Mouse (Mus musculus): ENCODE measurements at regions not wholly inside any gene's neighbourhood (a gene's known extent, or its start where the extent isn't known, plus 50 kb on each side); places are given as distances from the start of the nearest gene placed in this dataset.

DNA sequence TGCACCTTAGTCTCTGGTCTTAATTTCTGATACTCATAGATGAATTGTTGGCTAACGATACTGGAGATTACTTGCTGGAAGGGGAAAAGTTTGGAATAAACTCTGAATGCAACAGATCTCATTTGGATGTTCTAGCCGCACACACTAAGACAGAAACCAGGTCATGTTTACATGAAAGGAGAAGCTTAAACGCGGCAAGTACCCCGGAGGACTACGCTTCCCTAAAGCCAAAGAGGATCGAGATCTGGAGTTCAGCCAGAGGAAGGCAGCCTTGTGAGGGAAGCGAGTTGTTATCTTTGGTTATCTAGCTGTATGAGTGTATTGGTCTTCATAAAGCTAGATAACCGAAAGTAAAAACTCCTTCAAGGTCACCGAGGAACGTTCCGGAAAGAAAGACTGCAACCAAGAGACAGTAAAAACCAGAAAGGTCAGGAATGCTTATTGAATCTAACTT, 234.7 kb downstream of the Mef2c start:
- intact Hi-C loops (cut with DNase I) = loop anchor here (2.0 kb wide), 3 partner anchors 248 to 610 kb away; no protein-coding TSS in a partner anchor
- Histone ChIP-seq H3K4me3 (peak overlapping the region; percentile 83), H3K27ac (peak overlapping the region; percentile 80)
- peak in 1 of 2 experiments; percentile 39 for DNase-seq (ENCODE audit: extremely low spot score in 1 of 2, low spot score in 2 of 2)
- no peak for TF ChIP-seq CTCF (IDR thresholded peaks at IDR 0.05)

- peak overlapping the region; percentile 83 for H3K4me3 ChIP-seq
- intact Hi-C loops (cut with DNase I) = loop anchor here (2.0 kb wide), 3 partner anchors 248 to 610 kb away; no protein-coding TSS in a partner anchor
- DNase-seq (ENCODE audit: extremely low spot score in 1 of 2, low spot score in 2 of 2) = no peak
- peak overlapping the region; percentile 80 for H3K27ac ChIP-seq
- TF ChIP-seq CTCF (IDR thresholded peaks at IDR 0.05) = no peak
Observed at GRCm38 (mm10) chr13:83739131-83739530, 235.3 kb downstream of the Mef2c start.

GRCm38 (mm10) chr13:83739541-83740061, 235.8 kb downstream of the Mef2c start:
- Histone ChIP-seq H3K4me3 (peak overlapping the region; percentile 83), H3K27ac (peak overlapping the region; percentile 80)
- TF ChIP-seq CTCF (IDR thresholded peaks at IDR 0.05) = no peak
- peak; percentile 61 to 78 for DNase-seq (ENCODE audit: extremely low spot score in 1 of 2, low spot score in 2 of 2)
- intact Hi-C loops (cut with DNase I) = loop anchor here (2.0 kb wide), 4 partner anchors 247 to 873 kb away; no protein-coding TSS in a partner anchor

- peak overlapping the region; percentile 80 for H3K27ac ChIP-seq
- intact Hi-C loops (cut with DNase I) = loop anchor here (2.0 kb wide), 1 partner anchor 873 kb away; no protein-coding TSS in a partner anchor
- peak overlapping the region; percentile 83 for H3K4me3 ChIP-seq
- no peak for DNase-seq (ENCODE audit: extremely low spot score in 1 of 2, low spot score in 2 of 2)
- TF ChIP-seq CTCF (IDR thresholded peaks at IDR 0.05) = no peak
Observed at GRCm38 (mm10) chr13:83740101-83740500, 236.3 kb downstream of the Mef2c start.

GRCm38 (mm10) chr13:83740771-83741170, 236.9 kb downstream of the Mef2c start:
- DNase-seq (ENCODE audit: extremely low spot score in 1 of 2, low spot score in 2 of 2) = peak in 1 of 2 experiments; percentile 6
- intact Hi-C loops (cut with DNase I) = loop anchor here (2.0 kb wide), 1 partner anchor 872 kb away; no protein-coding TSS in a partner anchor
- peak overlapping the region; percentile 83 for H3K4me3 ChIP-seq
- H3K27ac ChIP-seq = peak overlapping the region; percentile 80
- TF ChIP-seq CTCF (IDR thresholded peaks at IDR 0.05) = no peak

- TF ChIP-seq CTCF (IDR thresholded peaks at IDR 0.05) = no peak
- intact Hi-C loops (cut with DNase I) = loop anchor here (2.0 kb wide), 1 partner anchor 871 kb away; no protein-coding TSS in a partner anchor
- Histone ChIP-seq H3K27ac (peak overlapping the region; percentile 80), H3K4me3 (peak overlapping the region; percentile 83)
- peak in 1 of 2 experiments; percentile 16 for DNase-seq (ENCODE audit: extremely low spot score in 1 of 2, low spot score in 2 of 2)
Observed at GRCm38 (mm10) chr13:83741591-83742021, 237.8 kb downstream of the Mef2c start.

DNA sequence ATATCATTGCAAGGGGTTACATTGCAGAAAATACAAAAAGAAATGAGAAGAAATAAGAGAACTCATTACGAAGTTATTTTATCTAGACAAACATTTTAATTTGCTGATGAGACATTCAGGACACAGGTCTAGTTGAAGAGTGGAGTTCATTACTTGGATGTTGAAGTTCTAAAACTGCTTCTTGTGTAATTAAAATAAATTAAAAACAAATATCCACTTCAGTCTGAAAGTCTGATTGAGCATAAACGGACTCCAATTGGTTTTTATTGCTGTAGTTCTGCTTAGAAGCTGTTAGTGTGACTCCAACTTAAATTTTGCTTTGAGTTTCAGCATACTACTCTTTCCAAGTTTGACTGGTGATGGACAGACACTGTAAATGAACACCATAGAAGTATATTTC, 238.3 kb downstream of the Mef2c start:
- Histone ChIP-seq H3K4me3 (no peak overlapping the region; the same call in 1 of the 2 replicates), H3K27ac (peak overlapping the region; percentile 80)
- no peak for TF ChIP-seq CTCF (IDR thresholded peaks at IDR 0.05)
- intact Hi-C loops (cut with DNase I) = no loop called here
- DNase-seq (ENCODE audit: extremely low spot score in 1 of 2, low spot score in 2 of 2) = no peak

DNA sequence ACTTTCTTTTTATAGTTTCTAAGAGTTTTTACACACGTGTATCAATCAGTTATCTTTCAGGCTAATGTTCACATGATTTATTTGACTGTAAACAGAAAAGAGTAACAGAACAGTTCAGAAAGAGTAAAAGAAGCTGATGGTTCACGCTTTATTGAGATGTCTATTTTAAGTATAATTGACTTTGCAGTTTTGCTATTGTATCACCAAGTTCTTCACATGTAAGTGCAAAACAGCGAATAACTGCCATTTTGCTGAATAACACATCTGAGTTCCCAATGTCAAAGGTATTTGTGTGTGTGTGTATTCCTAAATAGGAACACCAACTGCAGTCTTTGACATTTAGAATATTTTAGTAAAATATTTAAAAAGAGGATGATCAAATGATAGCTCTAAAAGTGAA, 238.7 kb downstream of the Mef2c start:
- intact Hi-C loops (cut with DNase I) = no loop called here
- Histone ChIP-seq H3K4me3 (no peak overlapping the region), H3K27ac (peak overlapping the region; percentile 80; the same call in 1 of the 2 replicates)
- TF ChIP-seq CTCF (IDR thresholded peaks at IDR 0.05) = no peak
- DNase-seq (ENCODE audit: extremely low spot score in 1 of 2, low spot score in 2 of 2) = no peak

DNA sequence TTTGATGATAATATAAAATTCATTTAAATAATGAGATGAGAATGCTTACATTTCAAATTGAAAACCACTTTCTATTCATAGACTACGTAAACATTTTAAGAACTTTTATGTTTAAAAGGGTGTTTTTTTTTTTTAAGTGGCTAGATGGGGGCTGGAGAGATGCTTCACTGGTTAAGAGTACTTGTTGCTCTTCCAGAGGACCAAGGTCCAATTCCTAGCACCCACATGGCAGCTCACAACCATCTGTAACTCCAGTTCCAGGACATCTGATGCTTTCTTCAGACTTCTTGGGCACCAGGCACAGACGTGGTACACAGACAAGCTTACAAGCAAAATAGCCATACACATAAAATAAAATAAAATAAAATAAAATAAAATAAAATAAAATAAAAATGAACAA, 239.5 kb downstream of the Mef2c start:
- intact Hi-C loops (cut with DNase I) = no loop called here
- TF ChIP-seq CTCF (IDR thresholded peaks at IDR 0.05) = no peak
- H3K27ac ChIP-seq = no peak overlapping the region; the same call in 1 of the 2 replicates
- DNase-seq (ENCODE audit: extremely low spot score in 1 of 2, low spot score in 2 of 2) = no peak
- H3K4me3 ChIP-seq = no peak overlapping the region

DNA sequence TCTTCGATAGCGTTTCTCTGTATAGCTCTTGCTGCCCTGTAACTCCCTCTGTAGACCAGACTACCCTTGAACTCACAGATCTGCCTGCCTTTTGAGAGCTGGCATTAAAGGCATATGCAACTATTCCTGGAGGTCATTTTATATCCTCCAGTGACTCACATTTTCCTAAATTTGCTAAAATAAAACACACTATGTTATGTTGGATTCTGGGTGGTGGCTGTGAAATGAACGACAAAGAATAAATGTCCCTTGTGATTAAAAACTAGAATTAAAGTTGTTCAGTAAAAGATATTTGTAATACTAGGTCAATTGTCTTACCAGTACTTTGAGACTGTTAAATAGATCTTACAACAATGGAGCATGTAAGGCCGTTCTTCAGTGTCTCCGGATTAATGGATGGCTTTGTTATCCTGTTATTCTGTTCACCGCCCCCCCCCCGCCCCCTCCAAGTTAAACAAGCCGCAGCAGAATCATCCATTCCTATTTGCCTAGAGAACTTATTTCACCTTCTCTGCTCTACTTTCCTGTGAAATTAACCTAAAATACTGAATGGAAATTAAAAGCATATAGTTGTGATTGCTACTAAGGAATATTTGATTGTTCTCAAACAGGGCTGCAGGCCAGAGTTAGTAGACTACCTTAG, 240.4 kb downstream of the Mef2c start:
- Histone ChIP-seq H3K4me3 (peak overlapping the region; percentile 59), H3K27ac (peak overlapping the region; percentile 96)
- TF ChIP-seq CTCF (IDR thresholded peaks at IDR 0.05) = no peak
- intact Hi-C loops (cut with DNase I) = no loop called here
- DNase-seq (ENCODE audit: extremely low spot score in 1 of 2, low spot score in 2 of 2) = no peak

DNA sequence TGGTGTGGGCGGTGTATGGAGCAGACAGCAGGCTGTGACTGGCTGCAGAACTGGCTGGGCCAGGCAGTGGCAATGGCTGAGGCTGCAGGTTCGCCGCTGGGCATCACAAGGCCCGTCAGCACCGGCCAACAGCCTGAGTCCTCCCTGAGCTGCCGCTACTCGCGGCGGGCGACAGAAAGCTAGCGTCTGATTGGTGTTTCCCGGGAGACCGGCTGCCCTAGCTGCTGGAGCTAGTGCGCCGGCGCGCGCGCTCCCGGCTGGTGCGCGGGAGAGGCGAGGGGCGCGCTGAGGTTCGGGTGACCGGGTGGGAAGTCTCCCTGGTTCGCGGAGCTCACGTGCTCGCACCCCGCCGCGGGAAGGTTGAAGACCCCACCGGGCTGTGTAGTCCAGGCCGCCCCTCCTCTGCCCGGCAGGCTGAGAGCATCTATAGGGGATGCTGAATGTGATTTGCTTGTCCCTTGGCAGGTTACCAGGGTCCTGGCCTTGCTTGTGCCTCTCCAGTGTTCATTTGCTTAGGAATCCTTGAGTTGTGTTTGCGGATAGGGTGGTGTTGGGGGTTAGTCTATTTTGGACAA, 241.2 kb downstream of the Mef2c start:
- intact Hi-C loops (cut with DNase I) = loop anchor here (5.0 kb wide), 1 partner anchor 477 kb away; the partner anchor contains the start of gene Tmem161b
- TF ChIP-seq CTCF (IDR thresholded peaks at IDR 0.05) = no peak
- Histone ChIP-seq H3K27ac (peak overlapping the region; percentile 96), H3K4me3 (peak overlapping the region; percentile 59)
- peak; percentile 91 to 93 for DNase-seq (ENCODE audit: extremely low spot score in 1 of 2, low spot score in 2 of 2)

GRCm38 (mm10) chr13:83745961-83746360, 242.1 kb downstream of the Mef2c start:
- Histone ChIP-seq H3K27ac (no peak overlapping the region), H3K4me3 (no peak overlapping the region)
- TF ChIP-seq CTCF (IDR thresholded peaks at IDR 0.05) = no peak
- intact Hi-C loops (cut with DNase I) = loop anchor here (5.0 kb wide), 1 partner anchor 476 kb away; the partner anchor contains the start of gene Tmem161b
- no peak for DNase-seq (ENCODE audit: extremely low spot score in 1 of 2, low spot score in 2 of 2)
